In the genomic region with DNA sequence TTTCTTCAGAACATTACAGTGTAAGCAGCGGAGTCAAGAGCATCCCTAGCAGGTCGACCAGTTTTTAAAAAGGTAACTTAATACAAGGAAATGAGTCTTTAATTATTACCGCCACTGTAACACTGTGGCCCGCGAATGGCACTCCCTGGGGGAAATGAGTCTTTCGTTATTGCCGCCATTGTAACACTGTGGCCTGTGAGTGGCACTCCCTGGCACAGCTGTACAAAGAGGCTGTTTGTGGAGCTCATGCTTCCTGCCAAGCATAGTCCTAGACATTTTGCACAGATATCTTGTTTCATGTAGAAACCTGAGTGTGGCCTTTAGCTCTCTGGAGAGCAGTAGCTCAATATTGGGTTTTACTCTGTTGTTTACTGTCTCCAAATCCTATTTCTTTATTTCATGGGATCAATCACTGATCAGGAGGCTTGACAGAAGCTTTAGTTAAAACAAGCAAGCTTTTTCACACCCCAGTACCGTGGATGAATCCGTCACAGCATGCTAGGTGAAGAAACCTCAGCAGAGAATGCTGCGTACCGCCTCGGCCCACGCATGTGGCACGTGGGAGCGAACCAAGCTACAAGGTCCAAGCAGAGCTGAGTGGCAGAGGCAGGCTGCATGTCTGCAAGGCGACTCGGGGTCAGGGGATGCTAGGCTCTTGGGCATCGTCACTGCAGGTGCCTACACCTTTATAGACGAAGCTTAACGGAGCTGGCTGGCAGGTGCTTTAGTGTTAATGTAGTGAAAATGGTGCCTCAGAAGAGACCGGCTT, we compare ENCODE assay signal across 15 mouse cellular contexts. TPM values are rescaled to one million over a fixed set of nuclear protein-coding genes. Genes with fewer than 3 reads are reported as not detected.
DNase-seq lines count a peak whose midpoint lies in the region; ATAC-seq and TF ChIP-seq lines count a peak whose summit lies in the region.
"Had no signal": no experiment of that assay in that cellular context is flagged by ENCODE, and none has a peak within 500 bp of the region (broad histone marks: within the 10 kb centered on the region; RNA-seq: fewer than 3 reads in every experiment).

No protein-coding gene starts in this region.

- whole genome bisulfite sequencing in forebrain, postnatal 0 days, result 75% methylated on average over 21 of the region's 21 CpGs
- WGBS in forebrain, embryonic 10.5 days, result 91% methylated on average over 21 of the region's 21 CpGs
- WGBS in limb, embryonic 13.5 days, result 68% methylated on average over 21 of the region's 21 CpGs

- H3K4me3 ChIP-seq in forebrain, postnatal 0 days (ENCODE audit: low read depth, low read length), result no peak overlapping the region
- no peak overlapping the region for H3K4me3 ChIP-seq in forebrain, embryonic 10.5 days
- H3K4me3 ChIP-seq in left cerebral cortex, adult 2 months, result no peak overlapping the region
- no peak overlapping the region for H3K4me3 ChIP-seq in cortical plate, adult 2 months (ENCODE audit: insufficient read depth, low read length)
- H3K4me3 ChIP-seq in limb, embryonic 13.5 days, result no peak overlapping the region
- H3K4me3 ChIP-seq: heart, embryonic 15.5 days; liver, embryonic 13.5 days; midbrain, embryonic 10.5 days had no signal

- no peaks in the 10 kb centered on the region for H3K9me3 ChIP-seq in forebrain, postnatal 0 days (ENCODE audit: low read length)
- H3K9me3 ChIP-seq in forebrain, embryonic 10.5 days, result no peaks in the 10 kb centered on the region
- H3K9me3 ChIP-seq in limb, embryonic 13.5 days, result no peaks in the 10 kb centered on the region
- H3K9me3 ChIP-seq: heart, embryonic 15.5 days; liver, embryonic 13.5 days; midbrain, embryonic 10.5 days had no signal

- peaks cover 5% of the 10 kb centered on the region; the same call in 1 of the 2 replicates for H3K4me1 ChIP-seq in forebrain, postnatal 0 days (ENCODE audit: insufficient read depth)
- H3K4me1 ChIP-seq in forebrain, embryonic 10.5 days, result peaks cover 30% of the 10 kb centered on the region
- H3K4me1 ChIP-seq in cortical plate, adult 2 months (ENCODE audit: control insufficient read depth, insufficient read depth, low read length), result peaks cover 2% of the 10 kb centered on the region; the same call in 1 of the 2 replicates
- peaks cover 51% of the 10 kb centered on the region for H3K4me1 ChIP-seq in limb, embryonic 13.5 days

- intact Hi-C loops in left cerebral cortex, adult 2 months (cut with DNase I), result no loop called here

- TF ChIP-seq POLR2A in cortical plate, adult 2 months (IDR thresholded peaks at IDR 0.05; ENCODE audit: extremely low read depth, insufficient read depth, low read length), result 0 out of 2 replicates have a peak, but pooled peaks have one; percentile 7

- H3K9ac ChIP-seq in forebrain, postnatal 0 days, result no peak overlapping the region
- no peak overlapping the region for H3K9ac ChIP-seq in limb, embryonic 13.5 days
- H3K9ac ChIP-seq: heart, embryonic 15.5 days; liver, embryonic 13.5 days had no signal

- DNase-seq in forebrain, postnatal 0 days, result no peak
- DNase-seq in forebrain, embryonic 10.5 days (ENCODE audit: extremely low spot score, low spot score), result no peak
- DNase-seq in left cerebral cortex, adult 2 months (ENCODE audit: extremely low spot score in 1 of 2, low spot score in 2 of 2), result no peak
- no peak for DNase-seq in left cerebral cortex, adult 9 months (ENCODE audit: low spot score in 2 of 2)
- no peak for DNase-seq in heart, adult 11 months
- no peak for DNase-seq in thymus, postnatal 36 days
- DNase-seq: adrenal gland, postnatal 10 days; cerebellum, adult 11-12 months; gastrocnemius, postnatal 10 days; liver, embryonic 13.5 days had no signal

- H3K27me3 ChIP-seq in forebrain, postnatal 0 days (ENCODE audit: insufficient read depth, low read length), result no peaks in the 10 kb centered on the region
- H3K27me3 ChIP-seq in forebrain, embryonic 10.5 days (ENCODE audit: poor library complexity, severe bottlenecking), result no peaks in the 10 kb centered on the region
- H3K27me3 ChIP-seq in limb, embryonic 13.5 days, result no peaks in the 10 kb centered on the region
- H3K27me3 ChIP-seq: heart, embryonic 15.5 days; liver, embryonic 13.5 days had no signal

- no peak overlapping the region for H3K4me2 ChIP-seq in forebrain, postnatal 0 days (ENCODE audit: low read depth)
- H3K4me2 ChIP-seq in limb, embryonic 13.5 days (replicated peaks), result no peak overlapping the region
- H3K4me2 ChIP-seq: heart, embryonic 15.5 days; liver, embryonic 13.5 days had no signal

- no peak overlapping the region for H3K27ac ChIP-seq in forebrain, postnatal 0 days (ENCODE audit: low read depth, low read length)
- H3K27ac ChIP-seq in forebrain, embryonic 10.5 days, result no peak overlapping the region
- H3K27ac ChIP-seq in left cerebral cortex, adult 2 months, result peak overlapping the region; percentile 69
- peak overlapping the region; percentile 80 for H3K27ac ChIP-seq in cortical plate, adult 2 months (ENCODE audit: insufficient read depth, low read length)
- peak overlapping the region; percentile 22 for H3K27ac ChIP-seq in limb, embryonic 13.5 days
- H3K27ac ChIP-seq: heart, embryonic 15.5 days; liver, embryonic 13.5 days; midbrain, embryonic 10.5 days had no signal

- peaks cover 7% of the 10 kb centered on the region for H3K36me3 ChIP-seq in forebrain, postnatal 0 days (ENCODE audit: insufficient read depth)
- peaks cover 36% of the 10 kb centered on the region for H3K36me3 ChIP-seq in forebrain, embryonic 10.5 days (replicated peaks)
- peaks cover 8% of the 10 kb centered on the region for H3K36me3 ChIP-seq in limb, embryonic 13.5 days
- H3K36me3 ChIP-seq: heart, embryonic 15.5 days had no signal

- no peak for TF ChIP-seq CTCF in forebrain, postnatal 0 days (IDR thresholded peaks at IDR 0.05; ENCODE audit: low read depth)
- no peak for TF ChIP-seq CTCF in left cerebral cortex, adult 2 months (IDR thresholded peaks at IDR 0.05)
- TF ChIP-seq CTCF in cortical plate, adult 2 months (IDR thresholded peaks at IDR 0.05; ENCODE audit: extremely low read depth, insufficient read depth, low read length), result no peak

- peak; percentile 64 for ATAC-seq in forebrain, postnatal 0 days
- 0 out of 2 replicates have a peak, but pooled peaks have one; percentile 55 for ATAC-seq in limb, embryonic 13.5 days (ENCODE audit: low FRiP score, low read depth)
- ATAC-seq: intestine, embryonic 16.5 days had no signal

RNA-seq across cellular contexts. Expression of a gene that starts 17.5 kb away (rescaled TPM):
- 49.6 and 49.9 TPM in 2 replicates for total RNA-seq in forebrain, postnatal 0 days (2014; rRNA removed)
- 70.3 and 72.6 TPM in 2 replicates for polyA plus RNA-seq in forebrain, postnatal 0 days (2015; fragmentation: Nextera tagmentation; extraction: Ambion mirVana)
- polyA plus RNA-seq in forebrain, embryonic 10.5 days (2016; fragmentation: Nextera tagmentation; extraction: Ambion mirVana), result 54.6 and 68.6 TPM in 2 replicates
- 10 to 100 TPM; 56.1 to 58.7 TPM for total RNA-seq in left cerebral cortex, adult 2 months (2021)
- 91.0 and 91.1 TPM in 2 replicates for polyA plus RNA-seq in cortical plate, adult 2 months (2012; rRNA removed)
- 41.4 and 47.8 TPM in 2 replicates for polyA plus RNA-seq in limb, embryonic 13.5 days (2015; fragmentation: Nextera tagmentation; extraction: Ambion mirVana)

Comparison
In these comparisons a context has a peak if more than half of its experiments do, and no peak if none do; other contexts are left out.
1. H3K27ac ChIP-seq: peak in left cerebral cortex, adult 2 months (single experiment), cortical plate, adult 2 months (single experiment) and limb, embryonic 13.5 days (single experiment); none in forebrain, postnatal 0 days (single experiment) and forebrain, embryonic 10.5 days (single experiment).